Mouse (Mus musculus) kidney, postnatal 10 days (tissue): ENCODE measurements around the gene Cd200r4.
A peak's percentile ranks its signal among the peaks of the same experiment; 100 is the strongest.
"Not testable (repeated sequence)": the region's sequence is repeated elsewhere in the genome, so short reads cannot be mapped to it uniquely, and the experiment has no call there.

Source experiments
- DNase-seq: peaks from one replicate; pipeline ENCODE4 v3.0.0; 2021; ENCODE audit warnings: mixed read lengths

Cd200r4 gene

GRCm38 (mm10) chr16:44811544-44811943, at the start of gene Cd200r4:
Gene Cd200r4, plus strand, starts transcription at chr16:44811733.
- DNase-seq: no peak

- DNase-seq: no peak
Measured at GRCm38 (mm10) chr16:44761811-44762210, 49.7 kb upstream of the Cd200r4 start.

DNA sequence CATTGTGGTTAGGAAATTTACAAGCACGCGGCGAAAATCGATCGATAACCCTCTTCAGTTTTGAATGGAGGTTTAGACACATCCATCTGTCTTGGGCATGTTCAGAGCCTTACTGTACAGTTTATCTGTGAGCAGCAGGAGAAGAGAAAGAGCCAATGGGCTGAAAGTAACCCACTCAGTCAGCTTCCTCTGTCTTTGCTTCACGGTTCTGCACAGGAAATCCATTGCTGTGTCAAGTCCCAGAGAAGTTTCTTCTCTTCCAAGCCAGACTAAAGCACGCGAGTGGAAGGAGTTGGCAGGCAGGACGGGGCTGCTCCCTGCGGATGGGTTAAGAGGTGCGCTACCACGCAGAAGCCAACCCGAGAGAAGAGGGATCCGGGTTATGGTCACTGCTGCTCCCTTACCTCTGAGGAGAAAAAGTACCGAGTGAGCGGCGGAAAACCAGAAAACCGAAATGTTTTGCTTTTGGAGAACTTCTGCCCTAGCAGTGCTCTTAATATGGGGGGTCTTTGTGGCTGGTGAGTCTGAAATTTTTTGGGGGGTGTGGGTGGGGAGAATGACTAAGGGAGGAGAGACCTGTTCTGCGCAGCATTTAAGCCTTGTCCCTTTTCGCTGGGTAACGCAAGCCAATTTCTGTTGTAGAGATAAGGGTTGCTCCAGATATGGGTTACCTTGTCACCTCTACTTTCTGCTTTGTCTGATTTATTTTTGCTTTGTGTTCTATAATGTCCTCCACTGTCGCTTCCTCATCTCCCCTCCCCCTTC, 45.8 kb upstream of the Cd200r4 start, which contains the start of gene Cd200r1:
Gene Cd200r1 (plus strand): TSS at position 182 of the 765 bp plus-strand sequence.
- no peak for DNase-seq

- DNase-seq: no peak
Measured at GRCm38 (mm10) chr16:44766320-44766892, 45.1 kb upstream of the Cd200r4 start.

DNA sequence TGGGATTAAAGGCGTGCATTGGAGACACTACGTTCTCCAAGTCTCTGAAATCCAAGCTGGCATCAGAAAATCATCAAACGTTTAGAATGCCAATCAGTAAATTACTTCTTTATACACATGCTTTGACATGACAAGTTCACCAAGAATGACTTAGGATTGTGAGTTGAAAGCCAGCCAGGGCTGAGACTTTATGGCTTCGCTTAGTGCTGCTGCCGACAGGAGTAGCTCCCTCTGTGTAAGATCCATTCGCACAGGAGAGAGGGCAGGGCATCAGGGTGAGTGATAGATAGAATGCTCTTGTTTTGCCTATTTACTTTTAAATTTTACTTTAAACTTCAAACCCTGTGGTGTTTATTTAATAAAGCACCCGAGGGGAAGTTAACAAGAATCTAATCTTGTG, 44.0 kb upstream of the Cd200r4 start:
- DNase-seq: no peak

DNA sequence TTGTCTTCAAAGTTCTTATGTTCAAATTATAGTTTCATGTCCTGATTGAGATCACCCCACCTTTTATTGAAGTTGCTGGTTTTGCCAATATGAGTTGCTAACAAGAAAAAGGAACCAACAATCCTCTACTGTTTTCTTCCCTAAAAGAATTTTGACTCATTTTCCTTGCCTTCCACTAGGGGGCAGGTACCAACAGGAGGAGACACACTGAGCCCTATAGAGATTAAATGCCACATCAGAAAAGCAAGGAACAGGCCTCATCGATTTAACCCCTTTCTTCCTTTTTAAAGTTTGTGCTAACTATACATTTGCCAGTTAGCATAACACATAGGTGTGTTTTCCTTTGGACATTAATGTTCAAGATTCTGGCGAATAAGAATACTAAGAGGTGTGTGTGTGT, 43.6 kb upstream of the Cd200r4 start:
- DNase-seq: no peak

GRCm38 (mm10) chr16:44772577-44772976, 39.0 kb upstream of the Cd200r4 start:
- DNase-seq: no peak

- DNase-seq: no peak
Measured at GRCm38 (mm10) chr16:44773673-44774072, 37.9 kb upstream of the Cd200r4 start.

DNA sequence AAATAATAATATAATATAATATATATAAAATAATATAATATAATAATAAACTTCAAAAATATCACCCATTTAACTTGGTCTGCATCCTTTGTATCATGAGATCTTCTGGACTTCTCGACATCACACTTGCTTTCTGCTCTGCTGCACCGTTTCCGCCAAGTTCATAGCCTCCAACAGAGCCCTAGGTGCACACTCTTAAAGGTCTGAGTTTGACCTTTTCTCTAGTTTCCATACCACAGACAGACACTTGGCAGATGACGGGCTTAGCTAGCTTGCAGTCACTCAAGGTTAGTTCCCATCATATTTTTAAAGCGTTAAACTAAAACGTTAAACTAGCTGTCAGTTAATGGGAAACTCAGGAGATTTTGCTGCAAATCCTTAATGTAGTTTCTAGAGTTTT, 37.3 kb upstream of the Cd200r4 start:
- no peak for DNase-seq

GRCm38 (mm10) chr16:44778538-44779147, 32.9 kb upstream of the Cd200r4 start:
- DNase-seq: peak; percentile 46

DNA sequence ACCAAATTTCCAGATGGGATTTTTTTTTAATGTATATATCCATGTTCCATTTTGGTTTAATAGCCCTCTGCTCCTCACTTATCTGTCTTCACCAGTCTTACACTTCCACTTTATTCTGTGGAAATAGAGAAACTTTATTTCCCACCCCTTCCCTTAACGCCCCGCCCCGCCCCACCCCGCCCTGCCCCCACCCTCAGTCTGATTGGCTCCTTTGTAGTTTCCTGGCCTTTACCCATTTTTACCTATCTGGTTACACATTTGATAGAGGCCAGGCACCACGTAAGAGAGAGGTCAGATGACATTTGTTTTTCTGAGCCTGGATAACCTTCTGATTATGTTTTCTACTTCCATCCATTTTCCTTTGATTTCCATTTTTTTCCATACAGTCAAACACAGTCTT, 32.0 kb upstream of the Cd200r4 start:
- no peak for DNase-seq

DNA sequence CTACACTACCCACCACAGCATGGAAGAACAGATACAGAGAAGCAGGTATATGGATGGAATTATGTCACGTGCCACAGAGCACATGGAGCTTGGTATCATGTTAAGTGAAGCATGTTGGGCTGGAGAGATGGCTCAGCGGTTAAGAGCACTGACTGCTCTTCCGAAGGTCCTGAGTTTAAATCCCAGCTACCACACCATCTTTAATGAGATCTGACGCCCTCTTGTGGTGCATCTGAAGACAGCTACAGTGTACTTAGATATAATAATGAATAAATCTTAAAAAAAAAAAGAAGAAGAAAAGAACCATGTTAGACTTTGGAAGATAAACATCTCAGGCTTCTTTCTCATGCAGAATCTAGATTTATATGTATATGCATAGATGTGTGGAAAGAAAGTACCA, 30.8 kb upstream of the Cd200r4 start:
- no peak for DNase-seq

- no peak for DNase-seq
Measured at GRCm38 (mm10) chr16:44786934-44787333, 24.6 kb upstream of the Cd200r4 start.

GRCm38 (mm10) chr16:44794416-44794815, 17.1 kb upstream of the Cd200r4 start:
- no peak for DNase-seq

- DNase-seq: no peak
Measured at GRCm38 (mm10) chr16:44805976-44806375, 5.6 kb upstream of the Cd200r4 start.

DNA sequence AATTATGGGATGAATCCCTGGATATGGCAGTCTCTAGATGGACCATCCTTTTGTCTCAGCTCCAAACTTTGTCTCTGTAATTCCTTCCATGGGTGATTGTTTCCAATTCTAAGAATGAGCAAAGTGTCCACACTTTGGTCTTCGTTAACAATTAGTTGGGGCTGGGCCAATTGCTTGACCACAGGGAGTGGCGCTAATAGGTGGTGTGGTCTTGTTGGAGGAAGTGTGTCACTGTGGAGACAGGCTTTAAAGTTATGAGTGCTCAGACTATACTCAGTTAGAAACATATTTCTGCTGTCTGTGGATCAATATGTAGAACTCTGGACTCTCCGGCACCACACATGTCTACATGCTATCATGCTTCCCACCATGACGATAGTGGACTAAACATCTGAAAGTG, 1.3 kb upstream of the Cd200r4 start:
- DNase-seq: not testable (repeated sequence)

- DNase-seq: no peak
Measured at GRCm38 (mm10) chr16:44812468-44813065, 1.0 kb downstream of the Cd200r4 start.

DNA sequence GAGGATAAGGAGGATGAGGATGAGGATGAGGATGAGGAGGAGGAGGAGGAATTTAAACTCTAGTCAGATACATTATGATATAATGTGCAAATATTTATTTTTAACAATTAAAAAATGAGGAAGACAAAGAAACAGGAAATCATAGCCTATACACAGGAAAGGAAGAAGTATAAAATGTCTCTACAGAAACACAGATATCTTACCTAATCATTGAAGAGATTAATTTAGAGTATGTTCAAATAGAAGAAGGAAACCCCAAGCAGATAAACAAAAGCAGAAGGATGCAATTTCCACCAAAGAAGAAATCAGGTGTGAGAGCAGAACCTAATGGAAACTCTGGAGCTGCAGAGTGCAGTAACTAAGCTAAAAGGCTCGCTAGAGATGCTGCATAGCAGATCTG, 6.5 kb downstream of the Cd200r4 start:
- no peak for DNase-seq

GRCm38 (mm10) chr16:44820545-44820944, 9.0 kb downstream of the Cd200r4 start:
- no peak for DNase-seq

DNA sequence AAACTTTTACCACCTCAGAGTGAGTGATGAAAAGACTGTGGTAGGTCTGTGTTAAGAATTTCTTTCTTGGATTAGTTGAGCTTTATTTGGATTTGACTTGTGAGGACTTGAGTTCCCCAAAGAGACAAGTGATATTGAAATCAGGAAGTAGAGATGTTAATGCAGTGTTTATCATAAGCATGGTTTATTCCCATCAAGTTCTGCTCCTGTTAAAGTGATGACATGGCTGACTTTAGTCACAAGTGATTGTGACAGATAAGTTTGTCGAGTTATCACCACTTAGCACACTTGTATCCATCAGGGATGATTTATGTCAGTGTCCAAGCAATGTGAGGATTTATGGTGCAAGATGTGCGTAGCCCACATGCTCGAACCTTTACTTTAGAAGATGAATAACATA, 20.8 kb downstream of the Cd200r4 start:
- DNase-seq: no peak

GRCm38 (mm10) chr16:44833189-44833588, 21.7 kb downstream of the Cd200r4 start:
- DNase-seq: not testable (repeated sequence)

- DNase-seq: no peak
Measured at GRCm38 (mm10) chr16:44866797-44867196, 55.3 kb downstream of the Cd200r4 start, which contains the start of gene Cd200r2. Gene Cd200r2, plus strand, starts transcription at chr16:44867097.

GRCm38 (mm10) chr16:44875178-44875577, 63.6 kb downstream of the Cd200r4 start:
- no peak for DNase-seq

DNA sequence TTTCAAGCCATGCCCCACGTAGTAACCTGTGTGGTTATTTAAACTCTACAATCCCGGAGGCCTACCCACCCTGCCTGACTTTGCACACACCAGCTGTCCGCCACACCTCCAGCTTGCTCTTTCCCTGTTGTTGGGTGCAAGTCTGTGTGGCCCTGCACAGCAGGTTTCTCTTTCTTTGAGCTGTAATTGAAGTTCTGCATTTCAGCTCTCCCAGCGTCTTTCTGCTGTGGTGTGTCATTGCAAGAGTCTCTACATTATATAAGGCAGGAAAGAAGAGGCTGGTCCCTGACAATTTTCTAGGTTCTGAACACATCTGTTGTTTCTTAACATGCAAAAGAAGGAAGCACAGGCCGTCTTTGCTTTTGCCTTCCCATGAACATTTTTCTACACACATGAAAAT, 65.1 kb downstream of the Cd200r4 start:
- DNase-seq: no peak
